Mouse (Mus musculus) frontal cortex, postnatal 14 days (tissue): ENCODE results near the gene BC049715.
A peak's percentile ranks its signal among the peaks of the same experiment; 100 is the strongest.
"Not testable (repeated sequence)": the region's sequence is repeated elsewhere in the genome, so short reads cannot be mapped to it uniquely, and the experiment has no call there.

ENCODE experiments used
- DNase-seq, 2 experiments: peaks; one replicate each; pipeline ENCODE4 v3.0.0; 2022; ENCODE audit warnings: low spot score in 2 of 2

Gene BC049715

GRCm38 (mm10) chr6:136827516-136827880, at the start of gene BC049715:
BC049715 (plus strand) TSS chr6:136827626.
- no peak for DNase-seq

- no peak for DNase-seq
Measured at GRCm38 (mm10) chr6:136781377-136781986, 45.9 kb upstream of the BC049715 start, which contains the start of gene Gucy2c. Gucy2c (minus strand) TSS chr6:136781765.

GRCm38 (mm10) chr6:136782146-136782545, 45.3 kb upstream of the BC049715 start:
- no peak for DNase-seq

- DNase-seq: peak; percentile 18 to 39
Measured at GRCm38 (mm10) chr6:136782761-136783160, 44.7 kb upstream of the BC049715 start.

GRCm38 (mm10) chr6:136789391-136789971, 37.9 kb upstream of the BC049715 start:
- DNase-seq: no peak

DNA sequence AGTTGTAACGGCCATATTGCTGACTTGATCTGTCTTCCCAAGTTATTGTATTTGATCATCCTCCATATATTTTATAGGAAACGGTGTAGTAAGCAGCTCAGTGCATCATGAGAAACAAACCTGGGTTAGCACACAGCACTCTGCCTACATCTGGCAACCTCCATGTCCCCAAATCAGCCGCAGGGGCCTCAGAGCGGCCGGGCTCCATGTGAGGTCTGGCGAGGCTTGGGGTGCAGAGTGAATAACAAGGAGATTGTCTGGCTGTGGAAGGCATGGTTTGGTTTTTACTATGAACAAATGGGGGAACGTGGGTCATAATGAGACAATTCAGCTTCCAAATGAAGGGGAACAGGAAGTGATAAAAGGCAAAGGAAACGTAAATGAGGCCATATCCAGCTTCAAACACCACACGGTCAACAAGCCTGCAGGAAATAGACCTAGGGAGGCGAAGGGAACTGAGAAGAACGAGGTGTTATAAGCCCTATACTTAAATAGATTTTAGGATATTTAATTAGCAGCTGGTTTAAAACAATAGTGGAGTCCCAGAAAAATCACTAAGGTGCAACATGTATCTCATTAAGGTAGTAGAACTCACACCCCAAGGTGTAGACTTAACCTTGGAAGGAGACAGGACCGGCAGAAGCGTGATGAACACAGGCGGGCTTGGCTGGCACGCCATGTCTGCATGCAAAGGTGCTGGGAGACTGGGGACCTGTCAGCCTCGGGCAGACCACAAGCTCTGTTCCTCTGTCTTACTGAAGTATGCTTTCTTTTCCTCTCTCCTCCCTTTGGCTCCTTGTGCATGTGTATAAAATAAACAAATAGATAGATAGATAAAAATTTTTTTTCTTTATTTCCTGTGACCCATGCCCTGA, 34.3 kb upstream of the BC049715 start:
- DNase-seq: no peak

DNA sequence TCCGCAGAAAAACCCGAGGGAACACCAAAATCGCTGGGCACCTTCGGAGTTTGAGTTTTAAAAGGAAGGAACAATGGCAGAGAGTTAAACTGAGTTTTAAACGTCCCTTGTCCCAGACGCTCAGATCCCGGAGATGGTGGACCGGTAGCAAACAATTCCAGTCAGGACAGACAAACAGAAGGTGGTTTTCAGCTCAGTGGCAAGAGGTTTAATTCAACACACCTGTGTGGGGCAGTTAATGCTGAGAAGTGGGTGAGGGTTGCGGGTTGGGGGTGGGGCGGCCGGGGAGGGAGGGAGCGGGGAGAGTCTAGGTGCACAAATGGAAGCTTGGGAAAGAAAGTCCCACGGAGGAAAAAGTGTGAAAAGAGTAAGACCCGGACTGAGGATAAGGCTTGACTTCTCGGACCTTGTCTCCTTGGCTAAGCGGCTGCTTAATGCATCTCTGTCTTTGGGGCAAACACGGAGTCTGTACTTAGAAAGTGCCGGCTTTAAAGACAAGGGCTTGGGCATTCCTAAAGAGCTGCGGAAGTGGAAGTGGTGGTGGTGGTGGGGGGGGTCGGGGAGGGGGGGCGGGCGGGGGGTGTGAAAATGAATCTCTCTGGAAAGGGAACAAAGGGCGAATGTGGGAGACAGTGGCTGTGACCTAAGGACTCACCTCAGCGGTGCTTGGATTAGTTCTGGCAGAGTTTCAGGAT, 33.4 kb upstream of the BC049715 start:
- no peak for DNase-seq

DNA sequence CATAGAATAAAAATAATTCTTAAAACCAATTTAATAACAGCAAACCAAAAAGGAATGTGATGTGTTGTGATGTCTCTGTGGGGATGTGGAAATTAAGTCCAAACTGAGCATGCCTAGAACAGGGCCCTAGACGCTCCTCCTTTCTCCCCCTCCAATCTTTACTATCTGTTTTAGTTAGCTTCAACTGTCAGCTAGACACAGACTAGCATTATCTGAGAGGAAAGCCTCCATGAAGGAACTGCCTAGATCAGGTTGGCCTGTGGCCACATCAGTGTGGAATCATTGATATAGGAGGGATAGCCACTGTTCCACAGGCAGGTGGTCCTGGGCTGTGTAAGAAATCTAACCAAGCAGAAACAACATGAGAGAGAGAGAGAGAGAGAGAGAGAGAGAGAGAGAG, 32.3 kb upstream of the BC049715 start:
- no peak for DNase-seq

GRCm38 (mm10) chr6:136795850-136796249, 31.6 kb upstream of the BC049715 start:
- no peak for DNase-seq

- DNase-seq: not testable (repeated sequence)
Measured at GRCm38 (mm10) chr6:136797874-136798693, 29.3 kb upstream of the BC049715 start.

DNA sequence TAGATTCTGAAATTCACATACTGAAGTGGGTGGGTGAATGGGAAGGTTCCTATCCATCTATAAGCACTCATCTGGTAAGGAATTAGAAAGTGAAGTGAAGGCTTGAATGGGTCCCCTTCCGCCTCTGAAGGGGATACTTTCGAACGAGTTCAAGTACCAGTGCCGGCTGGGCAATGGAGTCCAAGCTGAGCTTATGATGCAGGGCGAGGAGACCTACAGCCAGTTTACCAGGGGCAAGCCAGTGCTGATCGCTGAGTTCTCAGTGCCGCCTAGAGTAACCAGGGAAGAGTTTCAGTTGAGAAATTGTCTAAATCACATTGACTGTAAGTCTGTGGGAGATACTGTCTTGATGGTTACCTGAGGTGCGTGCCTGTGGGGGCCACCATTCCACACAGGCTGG, 26.7 kb upstream of the BC049715 start:
- no peak for DNase-seq

DNA sequence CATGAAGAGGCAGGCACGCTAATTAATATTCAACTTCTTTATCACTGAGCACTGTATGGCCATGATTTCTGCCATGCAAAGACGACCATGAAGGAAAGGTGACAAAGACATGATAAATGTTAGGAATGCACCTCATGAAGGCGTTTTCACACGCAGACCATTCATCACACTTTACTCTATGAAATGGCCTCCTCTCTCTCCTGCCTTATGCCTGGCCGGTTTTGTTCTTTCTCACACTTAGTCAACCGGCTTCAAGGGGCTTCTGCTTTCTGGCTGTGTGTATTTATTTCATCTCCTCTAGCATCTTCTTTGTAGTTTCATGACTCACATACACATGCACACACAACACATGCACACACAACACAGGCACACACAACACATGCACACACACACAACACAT, 26.2 kb upstream of the BC049715 start:
- DNase-seq: no peak

GRCm38 (mm10) chr6:136803093-136803738, 24.2 kb upstream of the BC049715 start:
- no peak for DNase-seq

- peak; percentile 89 to 97 for DNase-seq
Measured at GRCm38 (mm10) chr6:136803739-136804633, 23.4 kb upstream of the BC049715 start, which contains the start of gene Hist4h4. Hist4h4 (minus strand) TSS chr6:136804415.

GRCm38 (mm10) chr6:136804705-136805408, 22.6 kb upstream of the BC049715 start:
- no peak for DNase-seq

- DNase-seq: no peak
Measured at GRCm38 (mm10) chr6:136805409-136805775, 22.0 kb upstream of the BC049715 start.

GRCm38 (mm10) chr6:136806819-136807218, 20.6 kb upstream of the BC049715 start:
- DNase-seq: no peak

DNA sequence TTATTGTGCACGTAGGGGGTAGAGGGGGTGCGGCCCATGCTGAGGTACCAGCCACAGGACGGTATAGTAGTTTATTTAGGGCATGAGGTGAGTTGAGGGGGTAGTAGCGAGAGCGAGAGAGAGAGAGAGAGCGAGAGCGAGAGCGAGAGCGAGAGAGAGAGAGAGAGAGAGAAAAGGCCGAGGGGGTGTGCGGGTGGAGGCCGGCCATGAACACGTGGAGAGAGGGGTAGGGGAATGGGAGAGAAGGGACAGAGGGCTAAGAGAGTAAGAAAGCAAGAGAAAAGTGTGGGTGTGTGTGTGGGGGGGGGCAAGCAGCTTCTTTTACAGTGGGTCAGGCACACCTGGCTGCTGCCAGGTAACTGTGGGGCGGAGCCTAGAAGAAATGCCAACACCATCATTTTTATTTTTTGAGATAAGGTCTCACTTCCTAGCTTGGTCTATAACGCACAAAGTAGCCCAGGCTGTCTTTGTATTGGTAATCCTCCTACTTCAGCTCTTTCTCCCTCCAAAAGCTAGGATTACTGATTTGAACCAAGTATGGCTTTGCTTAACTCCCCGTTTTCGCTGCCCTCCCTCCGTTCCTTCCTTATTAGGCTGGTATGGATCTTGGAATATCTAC, 19.9 kb upstream of the BC049715 start:
- no peak for DNase-seq

GRCm38 (mm10) chr6:136808014-136808417, 19.4 kb upstream of the BC049715 start, which contains the start of gene H2afj:
H2afj (plus strand) TSS chr6:136808244.
- peak; percentile 96 to 98 for DNase-seq
